Mouse (Mus musculus) adrenal gland, postnatal 4 days (tissue): ENCODE data around the gene AC141477.1. TPM values are rescaled to one million over a fixed set of nuclear protein-coding genes. Genes with fewer than 3 reads are reported as not detected.

ENCODE experiments used
- DNase-seq, 2 experiments: peaks; one replicate each; pipeline ENCODE4 v3.0.0; 2021 to 2022; ENCODE audit warnings: low spot score in 2 of 2, mixed read lengths in 2 of 2
- long read RNA-seq, 2 experiments: library from polyadenylated mRNA; stranded (forward); transcript quantifications; one replicate each; pipeline ENCODE4 v2.0.0; 2021
- total RNA-seq, 2 experiments: library from RNA; stranded (reverse); gene quantifications; 2 replicates each; pipeline ENCODE4 v1.2.3; 2021

AC141477.1 gene
- not detected for total RNA-seq
- long read RNA-seq, experiment 1 = 0 reads
- long read RNA-seq, experiment 2 = 0 reads

DNA sequence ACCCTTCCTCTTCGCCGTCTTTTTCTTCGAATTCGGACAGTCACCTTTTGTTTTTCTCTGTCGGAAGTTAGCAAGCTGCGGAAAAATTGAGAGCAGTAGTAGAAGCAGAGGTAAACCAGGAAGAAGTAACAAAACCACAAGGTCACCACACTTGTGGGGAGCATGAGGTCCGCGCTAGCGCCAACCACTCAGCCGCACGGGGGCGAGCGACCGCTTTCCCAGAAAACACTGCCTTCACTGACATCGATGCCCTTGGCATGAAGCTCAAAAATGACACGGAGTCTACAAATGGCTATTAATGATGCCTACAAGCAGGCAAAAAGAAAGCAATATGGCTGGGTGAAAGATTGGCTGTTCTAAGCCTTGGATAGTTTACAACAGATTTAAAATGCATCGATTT, at the start of gene AC141477.1:
Gene AC141477.1, minus strand, starts transcription at position 164 of the 400 bp plus-strand sequence.
- no peak for DNase-seq

DNA sequence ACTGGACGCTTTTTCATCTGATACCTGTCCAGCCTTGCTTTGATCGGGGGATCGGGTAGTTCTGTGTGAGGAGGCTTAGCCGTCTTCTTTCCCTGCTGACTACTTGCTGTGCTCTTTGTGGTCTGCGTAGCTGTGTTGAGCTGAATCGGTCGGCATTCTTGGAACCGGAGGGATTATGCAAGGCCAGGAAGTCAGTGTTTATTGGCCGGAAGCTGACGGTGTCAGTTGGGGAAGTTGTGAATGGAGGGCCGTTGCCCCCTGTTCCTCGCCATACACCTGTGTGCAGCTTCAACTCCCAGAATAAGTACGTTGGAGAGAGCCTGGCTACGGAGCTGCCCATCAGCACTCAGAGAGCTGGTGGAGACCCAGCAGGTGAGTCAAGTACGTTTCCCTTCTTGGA, 49.0 kb upstream of the AC141477.1 start:
- no peak for DNase-seq

DNA sequence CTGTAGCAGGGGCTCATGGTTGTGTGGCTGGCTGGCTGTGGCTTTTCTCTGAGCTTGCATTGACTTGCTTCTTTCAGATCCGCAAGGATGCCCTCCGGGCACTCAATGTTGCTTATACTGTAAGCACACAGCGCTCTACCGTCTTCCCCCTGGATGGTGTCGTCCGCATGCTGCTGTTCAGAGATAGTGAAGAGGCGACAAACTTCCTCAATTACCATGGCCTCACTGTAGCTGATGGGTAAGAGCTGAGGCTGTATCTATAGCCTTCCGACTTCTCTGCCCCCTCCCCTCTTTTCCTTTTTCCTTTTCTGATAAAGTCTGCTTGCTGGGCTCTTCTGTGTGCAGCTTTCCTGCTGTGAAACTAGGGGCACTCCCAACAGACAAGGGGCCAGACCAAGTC, 48.0 kb upstream of the AC141477.1 start:
- no peak for DNase-seq

DNA sequence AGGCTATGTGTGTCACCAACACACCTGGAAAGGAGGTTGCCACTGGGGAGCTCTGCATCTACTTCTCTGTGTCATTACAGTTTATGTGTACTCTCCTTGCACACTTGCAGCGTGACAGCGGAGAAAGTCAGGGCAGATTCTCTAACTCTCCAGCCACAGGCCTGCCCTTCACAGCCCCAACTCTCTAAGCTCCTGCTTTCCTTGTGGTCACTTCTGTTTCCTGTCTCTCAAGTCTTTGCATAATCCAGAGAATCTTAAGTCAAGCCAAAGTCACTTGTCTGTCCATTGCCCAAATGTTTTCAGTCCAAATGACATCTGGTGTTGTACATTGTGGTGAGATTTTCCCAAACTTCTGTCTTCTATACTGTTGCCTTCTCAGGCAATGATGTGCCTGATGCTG, 46.1 kb upstream of the AC141477.1 start:
- DNase-seq = no peak

DNA sequence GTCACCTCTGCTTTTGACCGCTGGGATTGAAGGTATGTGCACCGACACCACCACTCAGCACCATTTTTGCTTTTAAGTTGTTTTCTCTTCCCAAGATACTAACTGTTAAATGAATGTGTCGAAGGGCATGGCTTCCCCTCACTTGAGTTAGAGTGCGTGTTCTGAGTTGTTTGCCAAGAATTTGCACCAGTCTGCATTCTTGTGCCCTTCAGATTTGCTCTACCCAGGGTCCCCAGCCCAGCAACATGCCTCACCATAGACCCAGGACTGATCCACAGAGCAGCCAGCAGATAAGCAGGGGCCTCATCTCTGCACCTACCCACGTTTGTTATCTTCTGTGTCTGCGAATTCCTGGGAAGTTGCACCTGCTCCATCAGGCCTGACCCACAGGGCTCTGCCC, 41.2 kb upstream of the AC141477.1 start:
- no peak for DNase-seq

DNA sequence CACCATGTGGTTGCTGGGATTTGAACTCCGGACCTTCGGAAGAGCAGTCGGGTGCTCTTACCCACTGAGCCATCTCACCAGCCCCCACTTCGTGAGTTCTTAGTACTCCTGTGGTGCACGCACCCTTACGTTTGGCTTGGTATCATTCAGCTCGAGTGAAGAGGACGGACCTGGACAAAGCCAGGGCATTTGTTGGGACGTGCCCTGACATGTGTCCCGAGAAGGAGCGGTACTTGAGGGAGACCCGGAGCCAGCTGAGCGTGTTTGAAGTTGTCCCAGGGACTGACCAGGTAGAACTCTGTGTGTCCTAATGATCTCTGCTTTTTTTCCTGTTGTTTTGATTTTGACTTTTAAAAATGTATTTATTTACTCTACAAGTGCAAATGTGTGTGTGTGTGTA, 40.6 kb upstream of the AC141477.1 start:
- no peak for DNase-seq

DNA sequence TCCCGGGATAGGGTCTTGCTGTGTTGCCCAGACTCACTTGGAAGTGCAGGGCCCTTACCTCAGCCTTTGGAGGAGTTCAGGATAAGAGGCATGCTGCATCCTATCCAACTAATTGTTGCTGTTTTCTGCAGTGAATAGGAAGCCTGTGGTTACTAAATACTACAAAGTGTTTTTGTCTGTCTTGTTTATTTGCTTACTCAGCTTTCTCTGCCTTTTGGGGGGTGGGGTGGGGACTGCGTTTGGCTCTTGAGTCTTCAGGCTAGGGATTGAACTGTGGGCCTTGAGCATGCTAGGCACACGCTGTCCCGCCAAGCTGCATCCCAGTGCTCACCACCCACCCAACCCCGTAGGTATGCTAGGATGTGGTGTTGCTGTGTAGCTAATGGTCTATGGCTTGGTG, 33.5 kb upstream of the AC141477.1 start:
- no peak for DNase-seq

DNA sequence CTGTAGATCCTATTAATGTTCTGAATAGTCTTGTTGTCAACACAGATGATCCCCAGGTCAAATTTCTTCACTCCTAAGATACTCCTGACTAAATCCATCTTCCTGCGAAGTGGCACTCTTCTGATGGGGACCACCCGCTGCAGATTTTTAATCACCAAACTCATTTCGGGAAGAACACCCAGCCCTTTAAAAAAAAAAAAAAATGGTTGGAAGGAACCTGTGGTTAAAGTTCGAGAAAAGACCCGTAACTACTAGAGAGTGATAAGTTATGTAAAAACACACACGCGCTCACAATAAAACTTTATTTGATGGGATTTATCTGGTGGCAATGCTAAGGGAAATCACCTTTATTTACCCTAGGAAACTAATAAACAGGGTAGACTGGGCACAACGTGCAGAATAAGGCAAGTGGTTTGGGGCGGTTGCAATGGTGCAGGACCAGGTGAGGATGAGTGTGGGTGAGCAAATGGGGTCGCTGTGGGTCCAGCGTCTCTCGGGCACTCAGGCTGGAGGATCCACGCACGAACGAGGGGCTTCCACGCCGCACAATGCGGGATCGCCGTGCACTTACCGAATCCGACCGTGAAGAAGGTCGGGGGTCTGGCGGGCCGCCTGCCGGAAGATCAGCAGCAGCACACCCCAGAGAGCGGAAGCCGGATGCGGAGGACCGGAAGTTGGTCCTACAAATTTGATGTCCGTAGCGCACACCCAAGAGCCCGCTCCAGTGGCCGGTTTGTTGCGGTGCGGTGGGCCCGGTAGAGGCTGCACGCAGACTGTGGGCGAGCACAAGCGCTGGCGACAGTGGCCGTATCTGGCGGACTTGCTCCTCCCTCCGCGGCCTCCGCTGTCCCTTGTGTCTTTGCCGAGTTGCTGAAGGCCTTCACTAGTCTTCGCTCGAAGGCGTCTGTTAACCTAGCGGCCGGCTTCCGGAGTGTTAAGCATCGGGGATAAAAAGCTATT, 28.2 kb upstream of the AC141477.1 start, which contains the start of the genes Mcm3ap and Ybey:
Gene Mcm3ap, plus strand, starts transcription at position 725 of the 960 bp plus-strand sequence.
Gene Ybey, minus strand, starts transcription at position 912 of the 960 bp plus-strand sequence.
- DNase-seq = peak; percentile 65 to 76

DNA sequence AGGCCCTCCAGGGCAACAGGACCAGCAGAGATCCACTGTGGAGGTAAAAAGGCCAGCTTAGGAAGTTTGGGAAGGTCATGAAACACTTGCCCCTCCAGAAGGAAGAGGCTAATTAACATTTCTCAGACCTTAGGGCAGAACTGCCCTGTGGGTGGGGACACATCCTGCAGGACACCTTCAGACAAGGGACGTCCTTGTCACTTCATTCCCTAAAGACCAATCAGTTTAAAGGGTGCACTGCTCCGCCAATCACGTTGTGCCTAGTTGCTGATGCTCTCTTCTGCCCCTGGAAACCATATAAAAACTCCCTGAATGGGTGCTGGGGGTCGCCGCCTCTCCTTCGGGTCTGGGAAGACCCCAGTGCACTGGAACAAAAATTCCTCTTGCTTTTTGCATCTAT, 22.5 kb upstream of the AC141477.1 start:
- DNase-seq = no peak

DNA sequence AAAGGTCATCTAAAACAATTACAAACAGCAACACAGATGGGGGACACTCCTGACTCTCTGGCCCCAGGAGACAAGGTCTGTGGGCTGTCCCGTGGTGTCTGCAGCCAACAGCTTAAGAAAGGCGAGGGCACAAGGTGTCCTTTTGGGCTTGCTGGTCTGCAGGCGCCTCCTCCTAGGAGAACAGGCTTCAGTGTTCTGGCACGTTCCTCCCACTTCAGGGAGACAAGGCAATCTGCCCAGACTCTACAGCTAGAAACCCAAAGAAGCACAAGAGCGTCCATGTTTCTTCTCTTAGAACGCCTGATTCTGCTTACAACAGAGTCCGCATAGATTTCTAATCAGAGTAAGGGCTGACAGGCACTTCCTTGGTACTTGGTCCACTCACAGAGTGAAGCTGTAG, 22.1 kb upstream of the AC141477.1 start:
- no peak for DNase-seq

DNA sequence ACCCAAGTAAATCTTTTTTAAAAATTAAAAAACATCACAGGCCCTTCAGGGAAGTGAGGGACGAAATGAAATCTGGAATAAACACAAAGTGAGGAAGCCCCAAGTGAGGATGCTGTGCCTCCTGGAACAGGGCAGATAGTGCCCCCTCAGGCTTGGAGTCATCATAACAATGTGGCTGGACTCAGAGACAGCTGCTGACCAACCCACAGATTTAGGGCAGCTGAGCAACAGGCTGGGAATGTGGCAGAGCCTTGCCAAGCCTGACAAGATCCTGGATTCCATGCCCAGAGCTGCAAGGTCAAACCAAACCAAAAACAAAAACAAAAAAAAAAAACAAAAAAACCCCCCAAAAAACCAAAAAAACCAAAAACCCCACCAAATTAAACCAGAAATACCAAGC, 21.0 kb upstream of the AC141477.1 start:
- no peak for DNase-seq

DNA sequence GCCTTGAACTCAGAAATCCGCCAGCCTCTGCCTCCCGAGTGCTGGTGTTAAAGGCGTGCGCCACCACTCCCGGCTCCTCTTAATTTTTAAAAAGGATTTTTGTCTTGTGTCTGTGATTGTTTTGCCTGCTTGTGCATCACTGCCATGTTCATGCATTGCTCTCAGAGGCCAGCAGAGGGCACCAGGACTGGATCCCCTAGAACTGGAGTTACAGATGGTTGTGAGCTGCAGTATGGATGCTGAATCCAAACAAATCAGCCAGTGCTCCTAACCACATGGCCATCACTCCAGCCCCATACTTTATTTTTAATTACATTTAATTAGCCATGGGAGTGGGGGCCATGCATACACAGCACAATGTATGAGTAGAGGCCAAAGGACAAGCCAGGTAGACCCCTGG, 15.0 kb upstream of the AC141477.1 start:
- peak in 1 of 2 experiments; percentile 30 for DNase-seq

DNA sequence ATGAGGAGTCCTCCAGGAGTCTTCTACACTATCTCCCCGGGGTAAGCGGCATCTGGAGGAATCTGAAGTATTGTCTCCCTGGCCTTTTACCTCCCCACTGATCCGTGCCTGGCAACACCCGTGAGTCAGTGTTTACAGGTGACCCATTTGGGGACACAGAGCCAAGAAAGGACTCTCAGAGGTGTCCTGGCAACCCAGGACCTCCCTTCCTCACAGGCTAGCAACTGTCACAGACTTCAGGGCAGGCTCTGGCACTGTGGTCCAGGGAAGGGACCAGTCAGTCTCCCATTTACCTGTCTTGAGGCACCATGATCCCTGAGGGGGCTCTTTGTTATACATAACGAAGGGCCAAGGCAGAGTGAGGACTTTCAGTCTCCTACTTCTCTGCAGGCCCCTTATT, 8.6 kb upstream of the AC141477.1 start, which contains the start of gene 2610028H24Rik:
Gene 2610028H24Rik, plus strand, starts transcription at position 231 of the 400 bp plus-strand sequence.
- DNase-seq = no peak

DNA sequence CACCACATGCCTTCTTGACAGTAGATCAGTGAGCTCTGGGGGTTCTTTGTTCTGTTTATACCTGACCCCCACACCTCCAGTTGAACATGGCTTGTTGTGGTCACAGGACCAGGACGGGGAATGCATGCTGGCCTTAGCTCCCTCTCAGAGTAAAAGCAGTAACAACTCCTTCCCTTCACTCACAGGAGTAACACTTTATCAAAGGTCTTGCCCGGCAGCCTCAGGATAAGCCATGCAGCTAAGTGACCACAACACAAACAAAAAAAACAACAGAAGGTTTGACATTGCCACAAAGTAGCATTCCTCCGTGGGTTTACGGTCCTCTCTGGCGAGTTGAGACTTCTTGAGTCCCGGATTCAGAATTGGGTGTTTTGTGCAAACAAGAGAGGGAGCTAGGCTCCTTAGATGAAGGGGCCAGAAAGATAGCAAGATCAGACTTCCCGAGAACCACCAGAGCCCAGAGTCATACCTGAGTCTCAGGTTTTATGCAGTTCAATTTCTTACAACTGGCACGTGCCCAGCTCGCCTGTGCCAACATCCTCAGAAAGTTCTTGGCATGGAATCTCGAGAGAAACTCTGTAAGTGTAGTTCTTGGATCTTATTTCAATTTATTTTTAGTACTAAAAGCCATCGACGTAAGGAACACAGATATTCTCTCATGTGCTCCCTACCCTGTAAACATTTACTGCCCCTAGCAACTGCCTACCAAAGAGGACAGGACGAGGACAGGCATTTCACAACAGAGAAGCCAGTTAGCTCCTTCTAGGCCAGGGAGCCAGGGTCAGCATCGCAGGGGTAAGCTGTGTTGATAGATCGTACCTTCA, 7.4 kb upstream of the AC141477.1 start:
- no peak for DNase-seq

DNA sequence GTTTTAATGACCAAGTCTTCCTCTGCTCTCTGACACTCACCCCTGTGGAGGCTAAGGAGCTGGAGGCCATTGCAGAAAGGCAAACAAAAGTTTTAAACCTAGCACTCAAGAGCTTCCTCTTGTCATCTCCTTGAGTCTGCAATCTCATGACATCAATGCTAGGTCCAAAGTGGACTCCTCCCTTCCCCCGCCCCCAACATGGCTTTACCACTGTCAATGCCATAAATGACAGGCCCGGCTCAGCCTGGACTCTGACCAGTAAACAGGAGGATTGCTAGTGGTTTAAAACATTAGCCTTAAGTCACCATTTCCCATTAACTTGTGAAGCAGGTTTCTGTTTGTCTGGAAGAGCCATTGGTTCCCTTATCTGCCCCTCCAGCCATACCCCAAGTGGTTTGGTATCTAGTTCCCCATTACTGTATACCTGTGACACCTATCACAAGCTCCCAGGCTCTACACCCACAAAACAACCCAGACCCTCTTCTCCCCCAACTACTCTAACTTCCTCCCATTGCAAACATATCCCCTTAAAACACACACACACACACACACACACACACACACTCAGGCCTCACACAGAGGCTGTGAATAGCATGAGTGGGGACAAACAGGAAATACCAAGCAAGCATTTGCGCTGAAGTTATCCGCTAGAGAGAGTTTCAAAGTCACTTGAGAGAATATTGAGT, 5.9 kb upstream of the AC141477.1 start:
- no peak for DNase-seq

DNA sequence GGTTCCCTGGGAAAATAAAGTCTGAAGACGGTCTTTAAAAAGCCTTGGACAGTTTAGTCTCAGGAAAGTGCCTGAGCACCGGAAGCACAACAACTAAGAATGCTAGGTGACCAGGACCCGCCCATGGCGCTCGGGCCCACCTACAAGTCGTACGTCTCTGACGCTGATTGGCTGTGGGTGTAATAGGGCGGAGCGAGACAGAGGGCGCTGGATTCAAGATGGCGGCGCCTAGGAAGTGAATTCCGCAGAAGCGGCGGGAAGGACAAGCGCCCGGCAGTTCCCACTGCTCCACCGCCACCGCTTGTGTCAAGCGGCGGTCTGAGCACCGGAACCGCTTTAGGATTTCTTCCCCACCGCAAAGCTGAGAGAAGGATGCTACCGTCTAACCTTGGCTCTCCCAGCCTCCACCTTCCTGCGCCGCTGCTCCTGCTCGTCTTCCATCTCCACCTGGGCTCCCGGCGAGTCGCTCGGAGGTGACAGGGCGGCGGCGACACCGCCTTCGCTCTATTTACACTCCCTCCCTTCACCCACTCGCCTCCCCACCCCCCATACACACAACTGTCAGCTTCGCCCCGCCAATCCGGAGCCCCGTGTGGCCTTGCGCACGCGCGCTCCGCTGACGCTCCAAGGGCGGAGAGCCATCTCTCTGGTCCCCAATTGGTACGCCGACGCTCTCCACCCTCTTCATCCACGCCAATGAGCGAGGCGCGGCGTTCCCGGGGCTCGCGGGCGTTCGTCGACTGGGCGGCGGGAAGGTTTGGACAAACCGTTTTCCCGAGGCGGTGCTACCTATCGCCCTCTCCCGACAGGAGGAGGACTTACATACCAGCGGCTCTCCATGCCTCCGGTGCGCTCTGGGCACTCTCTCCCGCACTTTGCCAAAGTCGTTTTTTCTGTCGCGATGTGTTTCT, 2.2 kb upstream of the AC141477.1 start, which contains the start of gene Pcnt:
Gene Pcnt, minus strand, starts transcription at position 609 of the 911 bp plus-strand sequence.
- peak; percentile 88 to 93 for DNase-seq

DNA sequence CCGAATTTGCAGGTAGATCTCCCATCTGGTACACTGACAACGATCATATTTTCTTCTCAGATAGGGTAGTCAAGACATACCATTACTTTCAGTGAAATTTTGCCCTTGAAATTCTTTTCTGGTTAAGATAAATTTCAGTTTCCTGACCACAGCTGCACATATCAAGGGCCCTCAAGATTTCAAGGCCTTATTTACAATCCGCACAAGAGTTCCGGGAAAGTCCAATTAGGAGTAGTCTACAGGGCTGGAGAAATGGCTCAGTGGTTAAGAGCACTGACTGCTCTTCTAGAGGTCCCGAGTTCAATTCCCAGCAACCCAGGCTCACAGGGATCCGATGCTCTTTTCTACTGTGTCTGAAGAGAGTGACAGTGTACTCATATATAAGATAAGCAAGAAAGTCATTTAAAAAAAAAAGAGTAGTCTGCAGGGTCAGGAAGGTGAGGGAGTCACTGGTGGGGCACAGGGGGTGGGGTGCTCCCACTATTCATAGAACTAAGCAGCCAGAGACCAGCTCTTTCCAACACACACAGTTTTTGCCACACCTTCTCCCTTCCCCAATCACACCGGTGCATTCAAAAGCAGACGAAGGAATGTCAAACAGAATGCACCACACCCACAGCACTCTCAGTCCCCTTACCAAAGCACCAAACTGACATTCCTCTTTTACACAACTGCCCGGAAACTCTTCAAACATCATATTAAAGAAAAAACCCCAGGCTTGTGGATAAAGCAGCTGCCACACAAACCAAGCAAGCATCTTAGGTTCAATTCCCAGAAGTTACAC, 945 bp downstream of the AC141477.1 start:
- DNase-seq = no peak

DNA sequence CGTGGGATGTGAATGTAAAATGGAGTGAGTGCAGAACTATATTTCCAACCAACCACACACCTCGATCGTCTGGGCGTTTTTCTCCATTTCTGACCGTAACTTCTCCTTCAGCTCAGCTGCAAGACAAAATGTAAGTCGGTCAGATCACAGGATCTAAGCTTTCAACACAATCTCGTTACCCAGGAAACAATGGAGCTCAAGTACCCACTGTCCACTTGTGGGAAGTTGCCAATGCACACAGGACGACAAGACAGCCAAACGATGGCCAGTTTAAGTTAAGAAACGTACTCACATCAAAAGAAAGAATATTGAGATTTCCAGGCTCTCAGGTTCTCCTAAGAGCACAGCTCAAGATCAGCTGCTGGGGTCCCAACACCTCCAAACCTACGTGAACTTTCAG, 6.3 kb downstream of the AC141477.1 start:
- no peak for DNase-seq

DNA sequence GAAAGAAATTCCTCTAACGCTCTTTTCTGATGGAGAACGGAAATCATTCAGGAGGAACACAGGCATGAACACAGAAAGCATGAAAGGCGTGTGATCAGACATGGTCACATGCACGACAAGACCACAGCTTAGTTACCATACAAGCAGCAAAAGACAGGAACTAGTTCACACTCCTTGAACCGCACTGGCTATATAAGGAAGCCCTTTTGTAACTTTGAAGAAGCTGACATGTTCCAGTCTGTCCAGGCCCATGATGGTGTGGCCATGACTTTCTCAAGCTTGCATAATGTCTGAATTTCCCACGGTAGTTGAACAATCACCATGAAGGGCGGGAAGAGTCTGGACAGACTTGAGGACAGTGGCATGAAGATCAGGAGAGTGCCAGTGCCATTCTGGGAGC, 14.6 kb downstream of the AC141477.1 start:
- DNase-seq = no peak
